ENCODE assay signal across 11 mouse cellular contexts in genomic region chr2:115101501-115101900, GRCm38 (mm10).
"Had no signal": no experiment of that assay in that cellular context is flagged by ENCODE, and none has a peak within 500 bp of the region (broad histone marks: within the 10 kb centered on the region; RNA-seq: fewer than 3 reads in every experiment).

No protein-coding gene starts in this region.

- H3K4me3 ChIP-seq: limb, embryonic 13.5 days; liver, embryonic 15.5 days; midbrain, embryonic 10.5 days; neural tube, embryonic 12.5 days had no signal

- ATAC-seq: intestine, embryonic 16.5 days had no signal

- H3K9me3 ChIP-seq: limb, embryonic 13.5 days; liver, embryonic 15.5 days; midbrain, embryonic 10.5 days; neural tube, embryonic 12.5 days had no signal

- H3K36me3 ChIP-seq: limb, embryonic 13.5 days; liver, embryonic 15.5 days; midbrain, embryonic 10.5 days; neural tube, embryonic 12.5 days had no signal

- H3K4me1 ChIP-seq: limb, embryonic 13.5 days; liver, embryonic 15.5 days; midbrain, embryonic 10.5 days; neural tube, embryonic 12.5 days had no signal

- H3K27me3 ChIP-seq: liver, embryonic 15.5 days; neural tube, embryonic 12.5 days had no signal

- H3K27ac ChIP-seq: limb, embryonic 13.5 days; liver, embryonic 15.5 days; midbrain, embryonic 10.5 days; neural tube, embryonic 12.5 days; stomach, postnatal 0 days had no signal

- H3K9ac ChIP-seq: limb, embryonic 13.5 days; liver, embryonic 15.5 days; neural tube, embryonic 12.5 days had no signal

- DNase-seq: left cerebral cortex, postnatal 4 days; lung, postnatal 36 days; midbrain, embryonic 14.5 days; thymus, postnatal 4 days had no signal

- H3K4me2 ChIP-seq: limb, embryonic 13.5 days; liver, embryonic 11.5 days; liver, embryonic 15.5 days; neural tube, embryonic 12.5 days had no signal
